Mouse (Mus musculus) midbrain, embryonic 13.5 days (tissue): ENCODE data around the gene Leng1. TPM values are rescaled to one million over a fixed set of nuclear protein-coding genes. Genes with fewer than 3 reads are reported as not detected.

Experiments
- ATAC-seq: fragments of 200-750 bp; cut with Nextera tagmentation; 2 replicates; pipeline ENCODE4 v1.8.0; 2017; ENCODE audit warnings: mild to moderate bottlenecking, moderate TSS enrichment, moderate library complexity
- H3K27ac ChIP-seq: fragments of 300-500 bp; sonication (generic); 2 replicates; pipeline ENCODE4 v1.5.1; 2015; ENCODE audit warnings: inconsistent platforms, mild to moderate bottlenecking, moderate library complexity
- H3K27me3 ChIP-seq: fragments of 300-500 bp; sonication (generic); 2 replicates; pipeline ENCODE4 v1.6.1; 2015; ENCODE audit warnings: mild to moderate bottlenecking, inconsistent platforms
- H3K36me3 ChIP-seq: fragments of 300-500 bp; sonication (generic); 2 replicates; pipeline ENCODE4 v1.6.1; 2015; ENCODE audit warnings: mild to moderate bottlenecking, inconsistent platforms
- H3K4me1 ChIP-seq: fragments of 300-500 bp; sonication (generic); replicated peaks from 2 replicates; pipeline ENCODE4 v1.6.1; 2015; ENCODE audit warnings: inconsistent platforms
- H3K4me2 ChIP-seq: fragments of 300-500 bp; sonication (generic); replicated peaks from 2 replicates; pipeline ENCODE4 v1.6.1; 2015; ENCODE audit warnings: moderate library complexity, mild to moderate bottlenecking, inconsistent platforms
- H3K4me3 ChIP-seq: fragments of 300-500 bp; sonication (generic); replicated peaks from 2 replicates; pipeline ENCODE4 v1.5.1; 2015; ENCODE audit warnings: mild to moderate bottlenecking, inconsistent platforms
- H3K9ac ChIP-seq: fragments of 300-500 bp; sonication (generic); replicated peaks from 2 replicates; pipeline ENCODE4 v1.6.1; 2015; ENCODE audit warnings: mild to moderate bottlenecking, inconsistent platforms
- H3K9me3 ChIP-seq: fragments of 300-500 bp; sonication (generic); 2 replicates; pipeline ENCODE4 v1.6.1; 2016; ENCODE audit warnings: mild to moderate bottlenecking, inconsistent platforms
- WGBS: fragments of 180-500 bp; shearing (Covaris S2); methylation state at CpG from one replicate; pipeline ENCODE4 v1.1.7; 2015; 5-methylcytosine and 5-hydroxymethylcytosine counted together
- microRNA-seq: library from miRNA; unstranded; fragments of <30 nt; microRNA quantifications from one replicate; pipeline ENCODE4, GENCODE M21; 2016
- polyA plus RNA-seq: library from polyadenylated mRNA; unstranded; fragments of >200 nt; fragmentation: Nextera tagmentation; extraction: Ambion mirVana; gene quantifications from 2 replicates; pipeline ENCODE4 v1.2.1, GENCODE M21; 2015

The Leng1 gene
- polyA plus RNA-seq, 1 experiment from 2014 or later: 16.8 TPM

- H3K4me3 ChIP-seq: peak within 1 kb of the TSS; percentile 82
- no peak for ATAC-seq
- no peak within 1 kb of the TSS for H3K27ac ChIP-seq
- no peaks in the 10 kb centered on the region for H3K9me3 ChIP-seq
- H3K36me3 ChIP-seq: peaks cover 19% of the 10 kb centered on the region
- H3K4me2 ChIP-seq: peak within 1 kb of the TSS; percentile 88; the same call in 1 of the 2 replicates
- no peak within 1 kb of the TSS for H3K9ac ChIP-seq
- WGBS: 87% methylated on average over 4 of the region's 4 CpGs
- peaks cover 12% of the 10 kb centered on the region for H3K4me1 ChIP-seq
- no peaks in the 10 kb centered on the region for H3K27me3 ChIP-seq
Observed at GRCm38 (mm10) chr7:3616057-3616388, 49.6 kb downstream of the Leng1 start, which contains the start of gene Oscar. Oscar (minus strand) TSS chr7:3616157.

DNA sequence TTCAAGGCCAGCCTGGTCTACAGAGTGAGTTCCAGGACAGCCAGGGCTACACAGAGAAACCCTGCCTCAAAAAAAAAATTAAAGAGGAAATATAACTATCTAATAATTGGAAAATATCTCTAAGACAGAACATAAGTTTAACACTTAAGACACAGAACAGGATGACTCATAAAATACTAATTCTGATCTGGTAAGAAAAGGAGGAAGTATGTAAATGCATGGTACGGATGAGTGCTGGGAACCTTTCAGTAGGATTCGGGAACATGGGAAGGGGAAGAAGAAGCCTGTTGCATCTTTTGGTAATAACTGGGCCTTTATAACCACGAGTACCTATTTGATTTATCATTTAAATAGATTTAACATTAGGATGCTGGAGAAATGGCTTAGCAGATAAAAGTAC is 51.6 kb downstream of the Leng1 start:
- 88% methylated on average over 3 of the region's 3 CpGs for WGBS
- Histone ChIP-seq H3K4me1 (peaks cover 12% of the 10 kb centered on the region), H3K4me3 (no peak overlapping the region), H3K9me3 (no peaks in the 10 kb centered on the region), H3K36me3 (no peaks in the 10 kb centered on the region), H3K9ac (no peak overlapping the region), H3K27me3 (no peaks in the 10 kb centered on the region), H3K4me2 (no peak overlapping the region), H3K27ac (no peak overlapping the region)
- no peak for ATAC-seq

DNA sequence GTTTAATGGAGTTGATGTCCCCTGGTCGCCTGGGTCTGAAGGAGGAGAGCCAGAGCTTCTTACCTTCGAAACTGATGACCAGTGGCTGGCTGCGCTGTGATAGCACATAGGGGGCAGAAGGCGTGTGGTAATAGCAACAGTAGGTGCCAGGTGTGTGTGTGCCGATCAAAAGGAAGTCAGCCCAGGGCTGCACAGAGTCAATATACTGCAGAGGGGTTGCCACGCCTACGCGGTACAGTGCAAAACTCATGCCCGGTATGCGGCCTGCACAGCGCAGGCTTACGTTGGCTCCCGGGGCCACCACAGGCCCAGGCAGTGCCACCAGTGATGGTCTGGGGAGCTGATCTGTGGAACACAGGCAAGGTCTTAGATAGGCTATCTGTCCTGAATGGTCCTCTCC is 54.6 kb downstream of the Leng1 start:
- H3K36me3 ChIP-seq: no peaks in the 10 kb centered on the region
- no peak overlapping the region for H3K4me2 ChIP-seq
- H3K27me3 ChIP-seq: no peaks in the 10 kb centered on the region
- no peaks in the 10 kb centered on the region for H3K4me1 ChIP-seq
- no peaks in the 10 kb centered on the region for H3K9me3 ChIP-seq
- ATAC-seq: no peak
- H3K27ac ChIP-seq: no peak overlapping the region
- 89% methylated on average over 13 of the region's 13 CpGs for WGBS
- H3K9ac ChIP-seq: no peak overlapping the region
- H3K4me3 ChIP-seq: no peak overlapping the region

- ATAC-seq: no peak
Observed at GRCm38 (mm10) chr7:3610437-3610836, 55.2 kb downstream of the Leng1 start.

More at GRCm38 (mm10) chr7:3610437-3610836, 55.2 kb downstream of the Leng1 start:
- Histone ChIP-seq H3K4me1 (no peaks in the 10 kb centered on the region), H3K27me3 (no peaks in the 10 kb centered on the region), H3K9ac (no peak overlapping the region), H3K4me3 (no peak overlapping the region), H3K4me2 (no peak overlapping the region), H3K9me3 (no peaks in the 10 kb centered on the region), H3K27ac (no peak overlapping the region), H3K36me3 (no peaks in the 10 kb centered on the region)
- 91% methylated on average over 3 of the region's 3 CpGs for WGBS

Small RNAs within 50 kb of the gene (microRNA-seq; reads per million reads assigned to microRNA genes)
- gene Mir3572: 4.5 reads per million, percentile 18 among the genes with 10 or more reads in this experiment

Other genes with a start within 250 kb of the Leng1 start
- not detected in 2 replicates for gene Cacng6, start 241.6 kb downstream of the Leng1 start, polyA plus RNA-seq
- gene Tarm1, start 163.2 kb downstream of the Leng1 start, polyA plus RNA-seq: not detected in 2 replicates
- gene Oscar, start 49.7 kb downstream of the Leng1 start, polyA plus RNA-seq: 0.26 and 0.42 TPM in 2 replicates
- 440 and 458 TPM in 2 replicates for gene Ndufa3, start 48.5 kb downstream of the Leng1 start, polyA plus RNA-seq
- gene Tfpt, start 35.9 kb downstream of the Leng1 start, polyA plus RNA-seq: 30.8 and 38.9 TPM in 2 replicates
- gene Prpf31, start 35.9 kb downstream of the Leng1 start, polyA plus RNA-seq: 114 and 117 TPM in 2 replicates
- gene Cnot3, start 20.6 kb downstream of the Leng1 start, polyA plus RNA-seq: 48.7 and 57.8 TPM in 2 replicates
- gene Tmc4, start 11.7 kb upstream of the Leng1 start, polyA plus RNA-seq: 4.0 and 4.3 TPM in 2 replicates
- 205 and 225 TPM in 2 replicates for gene Tsen34, start 27.0 kb upstream of the Leng1 start, polyA plus RNA-seq
- gene Mboat7, start 27.7 kb upstream of the Leng1 start, polyA plus RNA-seq: 53.4 and 54.5 TPM in 2 replicates
- 994 and 1,009 TPM in 2 replicates for gene Rps9, start 38.2 kb upstream of the Leng1 start, polyA plus RNA-seq
- gene Pirb, start 54.6 kb upstream of the Leng1 start, polyA plus RNA-seq: 0.15 and 0.37 TPM in 2 replicates
- not detected in 2 replicates for gene Gm15448, start 159.8 kb upstream of the Leng1 start, polyA plus RNA-seq
- gene Pira2, start 179.2 kb upstream of the Leng1 start, polyA plus RNA-seq: not detected in 2 replicates
- gene Gm14548, start 232.3 kb upstream of the Leng1 start, polyA plus RNA-seq: not detected in 2 replicates
- not detected in 2 replicates for gene Lilra6, start 249.7 kb upstream of the Leng1 start, polyA plus RNA-seq